Mouse (Mus musculus): ENCODE measurements around the gene Kcnq5.
A peak's percentile ranks its signal among the peaks of the same experiment; 100 is the strongest.
"Not testable (repeated sequence)": the region's sequence is repeated elsewhere in the genome, so short reads cannot be mapped to it uniquely, and the experiment has no call there.

Gene Kcnq5

GRCm38 (mm10) chr1:21837387-21837786 lies 124.4 kb downstream of the Kcnq5 start:
- no peak for DNase-seq (ENCODE audit: low spot score)

GRCm38 (mm10) chr1:21836337-21836736 lies 125.4 kb downstream of the Kcnq5 start:
- no peak for DNase-seq (ENCODE audit: low spot score)

GRCm38 (mm10) chr1:21829909-21830455 lies 131.8 kb downstream of the Kcnq5 start:
- DNase-seq (ENCODE audit: low spot score), result no peak

- DNase-seq (ENCODE audit: low spot score), result peak; percentile 59
These were observed 141.6 kb downstream of the Kcnq5 start for GRCm38 (mm10) chr1:21820066-21820630.

GRCm38 (mm10) chr1:21805064-21805463 lies 156.7 kb downstream of the Kcnq5 start:
- no peak for DNase-seq (ENCODE audit: low spot score)

- no peak for DNase-seq (ENCODE audit: low spot score)
These were observed 157.3 kb downstream of the Kcnq5 start for GRCm38 (mm10) chr1:21804477-21804866.

- DNase-seq (ENCODE audit: low spot score), result no peak
These were observed 157.8 kb downstream of the Kcnq5 start for GRCm38 (mm10) chr1:21803751-21804476.

GRCm38 (mm10) chr1:21780746-21781145 lies 181.0 kb downstream of the Kcnq5 start:
- no peak for DNase-seq (ENCODE audit: low spot score)

GRCm38 (mm10) chr1:21777560-21777959 lies 184.2 kb downstream of the Kcnq5 start:
- no peak for DNase-seq (ENCODE audit: low spot score)

GRCm38 (mm10) chr1:21773931-21774330 lies 187.8 kb downstream of the Kcnq5 start:
- no peak for DNase-seq (ENCODE audit: low spot score)

GRCm38 (mm10) chr1:21770494-21770893 lies 191.2 kb downstream of the Kcnq5 start:
- DNase-seq (ENCODE audit: low spot score), result no peak

GRCm38 (mm10) chr1:21749297-21749696 lies 212.4 kb downstream of the Kcnq5 start:
- no peak for DNase-seq (ENCODE audit: low spot score)

GRCm38 (mm10) chr1:21729131-21729530 lies 232.6 kb downstream of the Kcnq5 start:
- DNase-seq (ENCODE audit: low spot score), result no peak

GRCm38 (mm10) chr1:21723231-21723630 lies 238.5 kb downstream of the Kcnq5 start:
- not testable (repeated sequence) for DNase-seq (ENCODE audit: low spot score)

GRCm38 (mm10) chr1:21721246-21721645 lies 240.5 kb downstream of the Kcnq5 start:
- no peak for DNase-seq (ENCODE audit: low spot score)

- no peak for DNase-seq (ENCODE audit: low spot score)
These were observed 246.9 kb downstream of the Kcnq5 start for GRCm38 (mm10) chr1:21714816-21715215.

- DNase-seq (ENCODE audit: low spot score), result no peak
These were observed 249.0 kb downstream of the Kcnq5 start for GRCm38 (mm10) chr1:21712711-21713110.

GRCm38 (mm10) chr1:21690458-21690857 lies 271.3 kb downstream of the Kcnq5 start:
- DNase-seq (ENCODE audit: low spot score), result no peak

- no peak for DNase-seq (ENCODE audit: low spot score)
These were observed 272.8 kb downstream of the Kcnq5 start for GRCm38 (mm10) chr1:21688918-21689317.

- DNase-seq (ENCODE audit: low spot score), result no peak
These were observed 277.3 kb downstream of the Kcnq5 start for GRCm38 (mm10) chr1:21684444-21684843.

- no peak for DNase-seq (ENCODE audit: low spot score)
These were observed 284.9 kb downstream of the Kcnq5 start for GRCm38 (mm10) chr1:21676805-21677204.

GRCm38 (mm10) chr1:21660840-21661239 lies 300.9 kb downstream of the Kcnq5 start:
- DNase-seq (ENCODE audit: low spot score), result no peak

GRCm38 (mm10) chr1:21650820-21651219 lies 310.9 kb downstream of the Kcnq5 start:
- DNase-seq (ENCODE audit: low spot score), result no peak

GRCm38 (mm10) chr1:21635406-21635805 lies 326.3 kb downstream of the Kcnq5 start:
- DNase-seq (ENCODE audit: low spot score), result no peak
